Mouse (Mus musculus): ENCODE measurements at regions not wholly inside any gene's neighbourhood (a gene's known extent, or its start where the extent isn't known, plus 50 kb on each side); places are given as distances from the start of the nearest gene placed in this dataset.

DNA sequence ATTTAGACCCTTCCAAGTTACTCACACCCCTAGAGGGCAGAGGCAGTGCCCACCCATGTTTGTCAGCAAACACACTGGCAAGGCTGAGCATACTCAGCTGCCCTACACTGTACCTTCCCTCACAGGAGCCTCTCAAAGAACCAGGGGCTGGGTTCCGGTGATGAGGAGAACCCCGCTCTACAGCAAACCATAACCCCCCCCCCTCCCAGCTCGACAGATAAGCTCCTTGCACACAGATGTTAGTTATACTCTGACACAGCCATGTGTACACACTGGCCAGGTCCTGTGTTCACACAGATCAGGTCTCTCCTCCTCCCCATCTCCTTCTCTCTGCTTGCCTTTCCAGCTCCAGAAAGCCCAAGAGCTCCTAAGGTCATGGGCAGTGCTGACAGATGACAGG is 59.7 kb upstream of the Zmiz1 start:
- Histone ChIP-seq H3K27ac (ENCODE audit: low read depth, low read length) (no peak overlapping the region), H3K9ac (replicated peaks; ENCODE audit: low read length, poor library complexity, severe bottlenecking) (no peak overlapping the region), H3K4me1 (ENCODE audit: insufficient read depth, low read length) (peaks cover 8% of the 10 kb centered on the region; the same call in 1 of the 2 replicates), H3K9me3 (ENCODE audit: low read length) (no peaks in the 10 kb centered on the region), H3K4me3 (ENCODE audit: low read depth, low read length) (no peak overlapping the region), H3K27me3 (ENCODE audit: insufficient read depth, low read length) (no peaks in the 10 kb centered on the region), H3K36me3 (ENCODE audit: insufficient read depth, low read length) (no peaks in the 10 kb centered on the region), H3K4me2 (ENCODE audit: low read depth, low read length, poor library complexity, severe bottlenecking) (no peak overlapping the region)
- ATAC-seq (ENCODE audit: low FRiP score) (no peak), DNase-seq (ENCODE audit: low spot score) (no peak)
- WGBS, result 83% methylated on average over 3 of the region's 3 CpGs
- no peak for TF ChIP-seq CTCF (IDR thresholded peaks at IDR 0.05)

DNA sequence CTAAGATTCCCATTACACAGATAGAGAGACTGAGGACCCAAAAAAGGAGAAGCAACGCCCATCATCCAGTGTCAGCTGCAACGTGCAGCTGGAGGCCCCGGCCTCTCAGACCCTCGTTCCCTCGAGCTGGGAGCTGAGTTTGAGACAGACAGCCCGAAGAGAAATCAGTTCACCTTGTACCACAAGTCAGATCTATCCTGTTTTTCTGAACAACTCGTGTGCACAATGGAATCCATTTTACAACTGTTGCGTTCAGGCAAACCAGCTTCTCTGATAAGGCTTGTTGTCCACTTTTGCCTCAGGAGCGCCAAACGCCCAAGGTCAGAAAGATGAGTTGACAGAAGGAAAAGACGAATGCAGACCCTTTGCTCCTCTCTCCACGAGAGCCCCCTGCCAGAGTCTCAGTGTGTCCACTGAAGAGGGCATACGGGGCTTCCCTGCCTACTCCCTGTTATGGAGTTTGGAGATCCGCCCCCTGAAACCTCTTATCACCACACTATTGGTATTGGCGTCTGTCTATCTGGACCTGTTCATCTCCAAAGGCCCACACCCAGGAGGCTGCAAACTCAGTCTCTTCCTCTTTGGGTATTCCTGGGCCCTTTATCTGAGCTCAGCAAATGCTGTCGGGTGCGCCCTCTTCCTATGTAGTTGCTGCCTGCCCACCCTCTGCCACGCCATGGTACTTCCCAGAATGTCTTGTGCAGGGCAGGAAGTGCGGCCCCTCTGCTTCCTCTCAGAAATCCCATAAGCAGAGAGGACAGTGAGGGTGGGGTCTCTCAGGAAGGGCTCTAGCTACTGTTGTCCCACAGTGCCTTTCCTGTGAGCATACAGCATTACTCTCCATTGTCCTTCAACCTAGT is 57.7 kb upstream of the Zmiz1 start:
- ATAC-seq (ENCODE audit: low FRiP score) (no peak), DNase-seq (ENCODE audit: low spot score) (no peak)
- Histone ChIP-seq H3K4me3 (ENCODE audit: low read depth, low read length) (no peak overlapping the region), H3K27ac (ENCODE audit: low read depth, low read length) (no peak overlapping the region), H3K4me1 (ENCODE audit: insufficient read depth, low read length) (peaks cover 8% of the 10 kb centered on the region; the same call in 1 of the 2 replicates), H3K4me2 (ENCODE audit: low read depth, low read length, poor library complexity, severe bottlenecking) (no peak overlapping the region), H3K27me3 (ENCODE audit: insufficient read depth, low read length) (no peaks in the 10 kb centered on the region), H3K9ac (replicated peaks; ENCODE audit: low read length, poor library complexity, severe bottlenecking) (no peak overlapping the region), H3K36me3 (ENCODE audit: insufficient read depth, low read length) (no peaks in the 10 kb centered on the region), H3K9me3 (ENCODE audit: low read length) (no peaks in the 10 kb centered on the region)
- 86% methylated on average over 19 of the region's 19 CpGs for WGBS
- no peak for TF ChIP-seq CTCF (IDR thresholded peaks at IDR 0.05)

DNA sequence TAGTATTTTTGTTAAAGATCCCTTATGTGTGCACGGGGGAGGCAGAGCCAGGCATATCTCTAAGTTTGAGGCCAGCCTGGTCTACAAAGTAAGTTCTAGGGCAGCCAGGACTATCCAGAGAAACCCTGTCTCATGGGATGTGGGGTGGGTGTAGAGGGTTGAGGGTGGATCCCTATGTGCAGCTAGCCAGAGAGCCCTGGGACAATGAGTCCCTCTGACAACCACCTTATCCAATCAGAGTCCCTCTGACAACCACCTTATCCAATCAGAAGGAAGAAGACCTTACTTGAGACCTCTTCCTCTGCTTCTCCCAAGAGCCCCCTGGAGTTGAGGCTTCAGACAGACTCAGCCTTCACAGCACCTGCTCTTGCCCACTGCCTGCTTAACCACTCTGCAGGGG is 56.6 kb upstream of the Zmiz1 start:
- H3K4me1 ChIP-seq (ENCODE audit: insufficient read depth, low read length), result peaks cover 8% of the 10 kb centered on the region; the same call in 1 of the 2 replicates
- no peak overlapping the region for H3K27ac ChIP-seq (ENCODE audit: low read depth, low read length)
- H3K27me3 ChIP-seq (ENCODE audit: insufficient read depth, low read length), result no peaks in the 10 kb centered on the region
- no peak overlapping the region for H3K4me3 ChIP-seq (ENCODE audit: low read depth, low read length)
- no peak overlapping the region for H3K4me2 ChIP-seq (ENCODE audit: low read depth, low read length, poor library complexity, severe bottlenecking)
- no peaks in the 10 kb centered on the region for H3K36me3 ChIP-seq (ENCODE audit: insufficient read depth, low read length)
- WGBS, result 81% methylated on average over 1 of the region's 1 CpGs
- no peak overlapping the region for H3K9ac ChIP-seq (replicated peaks; ENCODE audit: low read length, poor library complexity, severe bottlenecking)
- DNase-seq (ENCODE audit: low spot score), result no peak
- no peak for TF ChIP-seq CTCF (IDR thresholded peaks at IDR 0.05)
- no peak for ATAC-seq (ENCODE audit: low FRiP score)
- no peaks in the 10 kb centered on the region for H3K9me3 ChIP-seq (ENCODE audit: low read length)

DNA sequence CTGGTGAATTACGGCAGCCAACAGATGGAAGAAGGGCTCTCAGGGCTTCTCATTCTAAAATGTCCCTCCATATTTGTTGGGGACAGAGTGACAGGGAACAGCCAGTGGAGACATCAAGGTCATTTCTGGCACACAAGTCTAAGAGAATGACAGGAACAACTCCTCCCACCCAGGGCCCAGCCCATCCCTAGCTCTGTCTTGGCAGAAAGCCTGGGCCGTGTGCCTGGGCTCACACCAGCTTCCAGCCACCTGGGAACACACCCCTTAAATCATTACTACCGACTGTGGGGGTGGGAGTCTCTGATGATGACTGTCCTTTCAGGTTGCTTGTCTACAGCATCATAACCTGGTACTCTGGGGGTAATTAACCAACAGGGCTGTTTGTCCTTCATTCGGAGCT is 53.8 kb upstream of the Zmiz1 start:
- Histone ChIP-seq H3K4me2 (ENCODE audit: low read depth, low read length, poor library complexity, severe bottlenecking) (no peak overlapping the region), H3K4me1 (ENCODE audit: insufficient read depth, low read length) (no peaks in the 10 kb centered on the region), H3K9me3 (ENCODE audit: low read length) (no peaks in the 10 kb centered on the region), H3K4me3 (ENCODE audit: low read depth, low read length) (no peak overlapping the region), H3K9ac (replicated peaks; ENCODE audit: low read length, poor library complexity, severe bottlenecking) (no peak overlapping the region), H3K36me3 (ENCODE audit: insufficient read depth, low read length) (no peaks in the 10 kb centered on the region), H3K27ac (ENCODE audit: low read depth, low read length) (no peak overlapping the region), H3K27me3 (ENCODE audit: insufficient read depth, low read length) (no peaks in the 10 kb centered on the region)
- DNase-seq (ENCODE audit: low spot score) (no peak), ATAC-seq (ENCODE audit: low FRiP score) (no peak)
- 78% methylated on average over 4 of the region's 4 CpGs for WGBS
- TF ChIP-seq CTCF (IDR thresholded peaks at IDR 0.05), result no peak

DNA sequence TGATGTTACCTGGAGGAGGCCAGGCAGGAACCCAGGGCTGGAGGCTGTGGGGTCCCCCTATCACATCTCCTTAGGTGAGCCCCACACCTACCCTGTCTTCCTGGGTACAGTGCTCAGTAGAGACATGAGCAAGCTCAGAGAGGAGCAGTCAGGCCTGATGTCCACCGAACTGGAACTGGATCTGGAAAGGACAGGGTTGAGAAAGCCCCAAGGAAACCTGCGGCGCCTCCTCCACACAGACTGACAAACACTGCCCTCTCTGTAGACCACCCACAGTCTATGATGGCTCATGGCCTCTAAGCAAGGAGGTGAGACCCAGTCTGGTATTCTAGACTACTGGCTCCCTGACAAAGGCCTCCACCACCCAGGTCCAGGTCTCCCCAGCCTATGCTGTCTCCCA is 52.9 kb upstream of the Zmiz1 start:
- TF ChIP-seq CTCF (IDR thresholded peaks at IDR 0.05), result no peak
- H3K9ac ChIP-seq (replicated peaks; ENCODE audit: low read length, poor library complexity, severe bottlenecking), result no peak overlapping the region
- H3K27me3 ChIP-seq (ENCODE audit: insufficient read depth, low read length), result no peaks in the 10 kb centered on the region
- H3K4me1 ChIP-seq (ENCODE audit: insufficient read depth, low read length), result no peaks in the 10 kb centered on the region
- WGBS, result 85% methylated on average over 3 of the region's 3 CpGs
- H3K36me3 ChIP-seq (ENCODE audit: insufficient read depth, low read length), result no peaks in the 10 kb centered on the region
- ATAC-seq (ENCODE audit: low FRiP score) (no peak), DNase-seq (ENCODE audit: low spot score) (no peak)
- H3K9me3 ChIP-seq (ENCODE audit: low read length), result no peaks in the 10 kb centered on the region
- H3K4me2 ChIP-seq (ENCODE audit: low read depth, low read length, poor library complexity, severe bottlenecking), result no peak overlapping the region
- H3K4me3 ChIP-seq (ENCODE audit: low read depth, low read length), result no peak overlapping the region
- no peak overlapping the region for H3K27ac ChIP-seq (ENCODE audit: low read depth, low read length)

DNA sequence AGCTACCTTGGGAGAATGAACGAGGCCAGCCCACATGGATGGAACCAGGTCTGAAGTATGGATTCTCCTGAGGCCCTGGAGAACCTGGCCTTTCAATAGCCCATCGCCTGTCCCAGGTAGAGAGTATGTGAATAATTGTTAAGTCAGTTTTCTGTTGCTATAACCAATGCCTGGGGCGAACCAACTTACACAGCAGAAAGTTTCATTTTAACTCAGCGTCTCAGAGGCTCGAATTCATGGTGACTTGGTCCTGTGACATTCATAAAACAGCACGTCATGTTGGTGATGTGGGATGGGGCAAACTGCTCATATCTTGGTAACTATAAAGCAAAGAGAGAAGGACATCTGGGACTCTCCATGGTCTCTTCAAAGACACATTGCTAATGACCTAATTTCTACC is 52.4 kb upstream of the Zmiz1 start:
- ATAC-seq (ENCODE audit: low FRiP score) (no peak), DNase-seq (ENCODE audit: low spot score) (no peak)
- WGBS, result 93% methylated on average over 6 of the region's 6 CpGs
- H3K9me3 ChIP-seq (ENCODE audit: low read length), result no peaks in the 10 kb centered on the region
- H3K4me3 ChIP-seq (ENCODE audit: low read depth, low read length), result no peak overlapping the region
- no peaks in the 10 kb centered on the region for H3K36me3 ChIP-seq (ENCODE audit: insufficient read depth, low read length)
- H3K27ac ChIP-seq (ENCODE audit: low read depth, low read length), result no peak overlapping the region
- H3K4me2 ChIP-seq (ENCODE audit: low read depth, low read length, poor library complexity, severe bottlenecking), result no peak overlapping the region
- no peak for TF ChIP-seq CTCF (IDR thresholded peaks at IDR 0.05)
- H3K9ac ChIP-seq (replicated peaks; ENCODE audit: low read length, poor library complexity, severe bottlenecking), result no peak overlapping the region
- no peaks in the 10 kb centered on the region for H3K27me3 ChIP-seq (ENCODE audit: insufficient read depth, low read length)
- no peaks in the 10 kb centered on the region for H3K4me1 ChIP-seq (ENCODE audit: insufficient read depth, low read length)

Data from midbrain, postnatal 0 days (tissue).